Mouse (Mus musculus) C2C12 (cell line): ENCODE measurements around the gene AK157302.
"Not testable (repeated sequence)": the region's sequence is repeated elsewhere in the genome, so short reads cannot be mapped to it uniquely, and the experiment has no call there.

Experiments used
- CEBPB ChIP-seq: IDR thresholded peaks from one replicate; pipeline ENCODE4 v1.6.1; 2011; ENCODE audit warnings: low read depth, mild to moderate bottlenecking, control low read depth, moderate library complexity
- CTCF ChIP-seq: IDR thresholded peaks from one replicate; pipeline ENCODE4 v1.5.1; 2011; ENCODE audit not compliant: control insufficient read depth, insufficient read depth, insufficient read length
- MAX ChIP-seq: IDR thresholded peaks from one replicate; pipeline ENCODE4 v1.6.1; 2011; ENCODE audit warnings: mild to moderate bottlenecking, control low read depth
- MYOD1 ChIP-seq: IDR thresholded peaks from one replicate; pipeline ENCODE4 v1.6.1; 2011; ENCODE audit warnings: low read depth; ENCODE audit not compliant: control insufficient read depth, insufficient read length
- MYOG ChIP-seq: IDR thresholded peaks from one replicate; pipeline ENCODE4 v1.6.1; 2011; ENCODE audit not compliant: control insufficient read depth, insufficient read length; ENCODE audit errors: extremely low read depth
- USF1 ChIP-seq: IDR thresholded peaks from one replicate; pipeline ENCODE4 v1.6.1; 2011; ENCODE audit warnings: low read depth, mild to moderate bottlenecking, control low read depth, moderate library complexity

- not testable (repeated sequence) for TF ChIP-seq USF1, CTCF, CEBPB, MYOD1, MYOG, MAX
These were observed 16.0 kb upstream of the AK157302 start, which contains the start of the genes Zkscan4 and Gm10065 for GRCm38 (mm10) chr13:21478759-21479670.
